ENCODE assay signal across 9 mouse cellular contexts in genomic region chr10:12919287-12919686, GRCm38 (mm10). TPM values are rescaled to one million over a fixed set of nuclear protein-coding genes. Genes with fewer than 3 reads are reported as not detected.
DNase-seq lines count a peak whose midpoint lies in the region; ATAC-seq and TF ChIP-seq lines count a peak whose summit lies in the region.
"Had no signal": no experiment of that assay in that cellular context is flagged by ENCODE, and none has a peak within 500 bp of the region (broad histone marks: within the 10 kb centered on the region; RNA-seq: fewer than 3 reads in every experiment).

No protein-coding gene starts in this region.

- no peaks in the 10 kb centered on the region for H3K36me3 ChIP-seq in C2C12 (ENCODE audit: control insufficient read depth, insufficient read depth)
- H3K36me3 ChIP-seq in kidney, postnatal 0 days (ENCODE audit: insufficient read depth, low read length): no peaks in the 10 kb centered on the region
- H3K36me3 ChIP-seq in thymus, adult 2 months (ENCODE audit: control insufficient read depth, insufficient read depth, low read length): no peaks in the 10 kb centered on the region
- H3K36me3 ChIP-seq: liver, embryonic 15.5 days had no signal

- no peaks in the 10 kb centered on the region for H3K27me3 ChIP-seq in C2C12 (ENCODE audit: control insufficient read depth, insufficient read depth, insufficient read length)
- no peaks in the 10 kb centered on the region for H3K27me3 ChIP-seq in kidney, postnatal 0 days (ENCODE audit: insufficient read depth, low read length)
- no peaks in the 10 kb centered on the region for H3K27me3 ChIP-seq in thymus, adult 2 months (ENCODE audit: control insufficient read depth, insufficient read depth, low read length)
- H3K27me3 ChIP-seq: liver, embryonic 15.5 days had no signal

- H3K27ac ChIP-seq in embryonic fibroblast, embryonic 13.5 days (ENCODE audit: insufficient read depth, low read length): peak overlapping the region; percentile 36; the same call in 1 of the 2 replicates
- no peak overlapping the region for H3K27ac ChIP-seq in kidney, postnatal 0 days
- no peak overlapping the region for H3K27ac ChIP-seq in thymus, adult 2 months (ENCODE audit: control insufficient read depth, insufficient read depth, low read length)
- H3K27ac ChIP-seq: liver, embryonic 15.5 days had no signal

- no peaks in the 10 kb centered on the region for H3K79me3 ChIP-seq in C2C12 (ENCODE audit: low read depth)

- H3K4me1 ChIP-seq in embryonic fibroblast, embryonic 13.5 days (ENCODE audit: control insufficient read depth, insufficient read depth, low read length): peaks cover 8% of the 10 kb centered on the region; the same call in 1 of the 2 replicates
- H3K4me1 ChIP-seq in kidney, postnatal 0 days (replicated peaks; ENCODE audit: insufficient read depth, low read length): peaks cover 7% of the 10 kb centered on the region; the same call in 1 of the 2 replicates
- peaks cover 11% of the 10 kb centered on the region for H3K4me1 ChIP-seq in thymus, adult 2 months (replicated peaks; ENCODE audit: control insufficient read depth, insufficient read depth, low read length)

- H3K79me2 ChIP-seq in C2C12 (ENCODE audit: control insufficient read depth, insufficient read depth): no peaks in the 10 kb centered on the region

- no peak for TF ChIP-seq POLR2A in embryonic fibroblast, embryonic 13.5 days (IDR thresholded peaks at IDR 0.05; ENCODE audit: low read depth, low read length)
- no peak for TF ChIP-seq POLR2A in thymus, adult 2 months (IDR thresholded peaks at IDR 0.05; ENCODE audit: control insufficient read depth, extremely low read depth, insufficient read depth, low read length, poor library complexity)

- peak; percentile 26 to 34 for DNase-seq in cerebellum, postnatal 14 days
- no peak for DNase-seq in cerebellum, adult 11 months
- DNase-seq in kidney, postnatal 0 days (ENCODE audit: low spot score): peak; percentile 77
- no peak for DNase-seq in B cell, adult 2 months
- DNase-seq in thymus, adult 2 months: no peak

- H3ac ChIP-seq in C2C12 (ENCODE audit: control insufficient read depth, insufficient read length, low read depth): no peak overlapping the region

- ATAC-seq in kidney, postnatal 0 days (replicated peaks; ENCODE audit: low FRiP score, low read depth): peak; percentile 69
- peak; percentile 65 for ATAC-seq in monocyte, adult 5-6 weeks (replicated peaks; ENCODE audit: insufficient number of reproducible peaks, low FRiP score, low TSS enrichment, poor library complexity, severe bottlenecking)

- no peak overlapping the region for H3K4me2 ChIP-seq in kidney, postnatal 0 days (ENCODE audit: low read length)
- H3K4me2 ChIP-seq: liver, embryonic 15.5 days had no signal

- no peak overlapping the region for H3K4me3 ChIP-seq in C2C12 (ENCODE audit: insufficient read depth, poor library complexity, severe bottlenecking)
- no peak overlapping the region for H3K4me3 ChIP-seq in embryonic fibroblast, embryonic 13.5 days (ENCODE audit: insufficient read depth, low read length)
- no peak overlapping the region for H3K4me3 ChIP-seq in kidney, postnatal 0 days (replicated peaks; ENCODE audit: low read depth, low read length)
- no peak overlapping the region for H3K4me3 ChIP-seq in thymus, adult 2 months (ENCODE audit: control insufficient read depth, insufficient read depth, low read length)
- H3K4me3 ChIP-seq: liver, embryonic 15.5 days had no signal

- 44% methylated on average over 5 of the region's 5 CpGs for WGBS in kidney, postnatal 0 days
- 71% methylated on average over 5 of the region's 5 CpGs for WGBS in thymus, adult 2 months

- H3K9ac ChIP-seq in kidney, postnatal 0 days (ENCODE audit: low read depth, low read length): no peak overlapping the region
- H3K9ac ChIP-seq: liver, embryonic 15.5 days had no signal

- no peaks in the 10 kb centered on the region for H3K9me3 ChIP-seq in kidney, postnatal 0 days (replicated peaks; ENCODE audit: low read length)
- H3K9me3 ChIP-seq: liver, embryonic 15.5 days had no signal

- peak; percentile 57 for TF ChIP-seq CTCF in C2C12 (IDR thresholded peaks at IDR 0.05; ENCODE audit: control insufficient read depth, insufficient read depth, insufficient read length)
- no peak for TF ChIP-seq CTCF in embryonic fibroblast, embryonic 13.5 days (IDR thresholded peaks at IDR 0.05; ENCODE audit: borderline replicate concordance, insufficient read depth, low read length)
- TF ChIP-seq CTCF in kidney, postnatal 0 days (IDR thresholded peaks at IDR 0.05; ENCODE audit: low read depth): peak; percentile 68
- TF ChIP-seq CTCF in thymus, adult 2 months (IDR thresholded peaks at IDR 0.05; ENCODE audit: borderline replicate concordance, control insufficient read depth, extremely low read depth, insufficient read depth, low read length, poor library complexity): no peak

TF ChIP-seq in C2C12, 6 proteins besides CTCF, POLR2A, EP300 and RAD21:
- TF ChIP-seq MYOG (IDR thresholded peaks at IDR 0.05; ENCODE audit: control insufficient read depth, extremely low read depth, insufficient read length) (no peak), MYOD1 (IDR thresholded peaks at IDR 0.05; ENCODE audit: control insufficient read depth, insufficient read length, low read depth) (no peak), FOSL1 (IDR thresholded peaks at IDR 0.05; ENCODE audit: insufficient read depth, low read length, poor library complexity, severe bottlenecking) (peak; percentile 56), CEBPB (IDR thresholded peaks at IDR 0.05; ENCODE audit: low read depth) (no peak), MAX (IDR thresholded peaks at IDR 0.05) (peak; percentile 55), USF1 (IDR thresholded peaks at IDR 0.05; ENCODE audit: low read depth) (no peak)

RNA-seq across cellular contexts. Expression of gene Stx11, which starts 44.8 kb away (rescaled TPM):
- polyA plus RNA-seq in C2C12 (2012; fragmentation: generic; extraction: Trizol): 2.5 TPM
- polyA plus RNA-seq in embryonic fibroblast, embryonic 13.5 days (2011; ENCODE audit: insufficient read length, low read depth, missing spikeins): 5.1 and 6.8 TPM in 2 replicates
- 1.6 and 2.4 TPM in 2 replicates for polyA plus RNA-seq in kidney, postnatal 0 days (2015; fragmentation: Nextera tagmentation; extraction: Ambion mirVana)
- total RNA-seq in monocyte, adult 5-6 weeks (2017): 36.7 to 65.0 TPM (median 55.4 TPM) in 3 replicates
- 10.5 and 11.1 TPM in 2 replicates for polyA plus RNA-seq in thymus, adult 2 months (2012; rRNA removed)

RNA-seq across cellular contexts. Expression of gene Utrn, which starts 50.1 kb away (rescaled TPM):
- 10.5 TPM for polyA plus RNA-seq in C2C12 (2012; fragmentation: generic; extraction: Trizol)
- 104 and 132 TPM in 2 replicates for polyA plus RNA-seq in embryonic fibroblast, embryonic 13.5 days (2011; ENCODE audit: insufficient read length, low read depth, missing spikeins)
- 59.0 and 69.6 TPM in 2 replicates for polyA plus RNA-seq in kidney, postnatal 0 days (2015; fragmentation: Nextera tagmentation; extraction: Ambion mirVana)
- 61.8 to 169 TPM (median 72.5 TPM) in 3 replicates for total RNA-seq in monocyte, adult 5-6 weeks (2017)
- polyA plus RNA-seq in thymus, adult 2 months (2012; rRNA removed): 25.7 and 30.3 TPM in 2 replicates

Comparison
In these comparisons a context has a peak if more than half of its experiments do, and no peak if none do; other contexts are left out.
1. DNase-seq: peak in cerebellum, postnatal 14 days (2 of 2) and kidney, postnatal 0 days (single experiment); none in cerebellum, adult 11 months (single experiment), B cell, adult 2 months (0 of 2) and thymus, adult 2 months (single experiment).
2. CTCF ChIP-seq: peak in C2C12 (single experiment) and kidney, postnatal 0 days (single experiment); none in embryonic fibroblast, embryonic 13.5 days (single experiment) and thymus, adult 2 months (single experiment).